Mouse (Mus musculus) liver, adult (tissue): ENCODE results near the gene Heg1.

ENCODE experiments used
- GATA4 ChIP-seq: IDR thresholded peaks from 2 replicates; pipeline ENCODE4 v1.6.1; 2014; ENCODE audit warnings: mild to moderate bottlenecking, low read length; ENCODE audit not compliant: insufficient replicate concordance

Heg1 gene

GRCm38 (mm10) chr16:33684162-33684702 lies at the start of gene Heg1:
Heg1 (plus strand) TSS chr16:33684370.
- TF ChIP-seq GATA4, result no peak

- TF ChIP-seq GATA4, result no peak
Observed at GRCm38 (mm10) chr16:33635836-33636595, 48.2 kb upstream of the Heg1 start.

GRCm38 (mm10) chr16:33641779-33642178 lies 42.4 kb upstream of the Heg1 start:
- TF ChIP-seq GATA4, result no peak

GRCm38 (mm10) chr16:33653116-33653515 lies 31.1 kb upstream of the Heg1 start:
- no peak for TF ChIP-seq GATA4

- TF ChIP-seq GATA4, result no peak
Observed at GRCm38 (mm10) chr16:33655443-33655842, 28.7 kb upstream of the Heg1 start.

GRCm38 (mm10) chr16:33657191-33657590 lies 27.0 kb upstream of the Heg1 start:
- no peak for TF ChIP-seq GATA4

GRCm38 (mm10) chr16:33658121-33658520 lies 26.0 kb upstream of the Heg1 start:
- TF ChIP-seq GATA4, result no peak

- no peak for TF ChIP-seq GATA4
Observed at GRCm38 (mm10) chr16:33659521-33659920, 24.6 kb upstream of the Heg1 start.

GRCm38 (mm10) chr16:33660125-33660524 lies 24.0 kb upstream of the Heg1 start:
- no peak for TF ChIP-seq GATA4

- TF ChIP-seq GATA4, result no peak
Observed at GRCm38 (mm10) chr16:33662841-33663240, 21.3 kb upstream of the Heg1 start.

- TF ChIP-seq GATA4, result no peak
Observed at GRCm38 (mm10) chr16:33666226-33666625, 17.9 kb upstream of the Heg1 start.

- no peak for TF ChIP-seq GATA4
Observed at GRCm38 (mm10) chr16:33666985-33667538, 17.1 kb upstream of the Heg1 start.

- TF ChIP-seq GATA4, result no peak
Observed at GRCm38 (mm10) chr16:33668448-33668847, 15.7 kb upstream of the Heg1 start.

GRCm38 (mm10) chr16:33669072-33669471 lies 15.1 kb upstream of the Heg1 start:
- no peak for TF ChIP-seq GATA4

- TF ChIP-seq GATA4, result no peak
Observed at GRCm38 (mm10) chr16:33670340-33670739, 13.8 kb upstream of the Heg1 start.

GRCm38 (mm10) chr16:33670933-33671332 lies 13.2 kb upstream of the Heg1 start:
- no peak for TF ChIP-seq GATA4
